Mouse (Mus musculus): Measurements from ENCODE around the gene Ubl7. TPM values are rescaled to one million over a fixed set of nuclear protein-coding genes. Genes with fewer than 3 reads are reported as not detected.

The Ubl7 gene
- 115 TPM for polyA plus RNA-seq (2017; shearing (Covaris generic))

DNA sequence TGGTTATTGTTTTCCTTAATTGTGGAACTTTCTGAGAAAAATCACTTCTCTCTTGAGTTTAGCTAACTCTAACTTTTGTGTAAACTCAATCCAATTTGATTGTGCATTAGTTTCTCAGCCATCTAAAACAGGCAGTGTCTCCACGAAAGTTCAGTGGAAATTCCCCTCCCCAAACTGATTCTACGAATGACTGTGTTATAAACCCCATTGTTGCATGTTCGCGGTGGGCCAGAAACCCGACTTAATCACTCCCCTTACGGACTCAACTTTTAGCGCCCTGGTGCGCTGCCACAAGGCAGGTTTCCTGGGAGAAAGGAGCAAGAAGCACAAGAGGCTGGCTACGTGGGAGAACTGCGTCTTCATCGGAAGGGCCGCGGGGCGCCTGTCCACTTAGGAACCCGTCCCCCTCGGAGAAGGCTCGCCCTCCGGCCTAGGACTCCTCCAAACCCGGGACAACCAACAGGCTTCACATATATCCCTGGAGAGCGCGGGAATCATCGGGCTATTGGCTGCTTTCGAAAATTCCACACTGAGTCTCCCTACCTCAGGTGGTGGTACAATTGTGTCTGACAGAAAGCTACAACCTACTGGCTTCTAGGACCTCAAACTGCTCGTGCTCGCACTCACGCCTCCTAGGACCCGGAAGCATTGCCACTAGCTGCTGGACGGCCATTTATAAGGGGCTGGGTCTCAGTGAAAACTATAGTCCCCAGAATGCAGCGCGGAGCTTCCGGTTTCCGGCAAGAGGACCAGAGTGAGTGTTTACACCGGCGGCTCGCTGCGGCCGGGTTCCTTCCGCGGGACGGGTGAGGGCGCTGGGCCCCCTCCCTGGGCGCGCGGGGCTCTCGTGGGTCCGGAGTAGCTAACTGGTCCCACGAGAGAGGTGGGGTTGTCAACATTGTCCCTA, at the start of gene Ubl7:
Ubl7 (plus strand) TSS at position 726 of the 907 bp plus-strand sequence.

GRCm38 (mm10) chr9:57939431-57940348, 28.9 kb downstream of the Ubl7 start, which contains the start of gene Sema7a:
Gene Sema7a (plus strand): TSS chr9:57940112.

Other genes starting within 250 kb of the Ubl7 start
- gene Cyp1a2, start 227.3 kb upstream of the Ubl7 start, polyA plus RNA-seq (2017; shearing (Covaris generic)) = not detected
- gene Cyp1a1, start 223.1 kb upstream of the Ubl7 start, polyA plus RNA-seq (2017; shearing (Covaris generic)) = 1.1 TPM
- gene Edc3, start 202.4 kb upstream of the Ubl7 start, polyA plus RNA-seq (2017; shearing (Covaris generic)) = 52.6 TPM
- 179 TPM for gene Clk3, start 145.1 kb upstream of the Ubl7 start, polyA plus RNA-seq (2017; shearing (Covaris generic))
- 48.0 TPM for gene Arid3b, start 74.2 kb upstream of the Ubl7 start, polyA plus RNA-seq (2017; shearing (Covaris generic))
- gene Sema7a, start 29.1 kb downstream of the Ubl7 start, polyA plus RNA-seq (2017; shearing (Covaris generic)) = 0.30 TPM
- 0.43 TPM for gene Cyp11a1, start 95.4 kb downstream of the Ubl7 start, polyA plus RNA-seq (2017; shearing (Covaris generic))
- gene Stra6, start 152.8 kb downstream of the Ubl7 start, polyA plus RNA-seq (2017; shearing (Covaris generic)) = 6.6 TPM
- 0.14 TPM for gene Ccdc33, start 207.8 kb downstream of the Ubl7 start, polyA plus RNA-seq (2017; shearing (Covaris generic))

All from CD4-positive, CD25-positive, alpha-beta regulatory T cell, adult 9 weeks (primary cell).